Mouse (Mus musculus) adrenal gland, adult 18-20 months (tissue): ENCODE results near the gene Cacna1e. TPM values are rescaled to one million over a fixed set of nuclear protein-coding genes. Genes with fewer than 3 reads are reported as not detected.
A peak's percentile ranks its signal among the peaks of the same experiment; 100 is the strongest.

Experiments
- DNase-seq, 2 experiments: peaks; one replicate each; pipeline ENCODE4 v3.0.0; 2021 to 2022; ENCODE audit warnings: low spot score in 2 of 2
- total RNA-seq, 2 experiments: library from RNA; stranded (reverse); gene quantifications; 1 replicate in 1 of 2; 2 replicates in 1 of 2; pipeline ENCODE4 v1.2.3; 2021

The Cacna1e gene
- total RNA-seq, 2 experiments from 2014 or later, result 0.03 to 0.13 TPM

GRCm38 (mm10) chr1:154839272-154839671, 45.0 kb downstream of the Cacna1e start:
- no peak for DNase-seq

DNA sequence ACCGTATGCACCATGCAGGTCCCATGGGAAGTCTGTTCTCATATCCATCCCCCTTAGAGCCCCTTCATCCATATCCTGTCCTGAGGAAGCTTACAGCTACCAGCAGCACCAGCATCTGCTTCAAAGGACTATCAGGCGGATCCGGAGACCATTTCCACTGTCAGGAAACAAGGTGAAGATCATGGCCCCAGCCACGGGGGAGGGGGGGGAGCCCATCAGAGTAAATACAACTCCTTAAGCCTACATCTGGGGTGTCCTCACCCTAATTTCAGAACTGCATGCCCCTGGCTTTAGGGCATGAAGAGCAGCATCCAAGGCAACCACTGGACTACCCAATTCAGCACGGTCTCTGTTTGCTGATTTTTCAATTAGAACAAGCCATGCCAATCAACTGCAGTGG, 47.8 kb downstream of the Cacna1e start:
- no peak for DNase-seq

DNA sequence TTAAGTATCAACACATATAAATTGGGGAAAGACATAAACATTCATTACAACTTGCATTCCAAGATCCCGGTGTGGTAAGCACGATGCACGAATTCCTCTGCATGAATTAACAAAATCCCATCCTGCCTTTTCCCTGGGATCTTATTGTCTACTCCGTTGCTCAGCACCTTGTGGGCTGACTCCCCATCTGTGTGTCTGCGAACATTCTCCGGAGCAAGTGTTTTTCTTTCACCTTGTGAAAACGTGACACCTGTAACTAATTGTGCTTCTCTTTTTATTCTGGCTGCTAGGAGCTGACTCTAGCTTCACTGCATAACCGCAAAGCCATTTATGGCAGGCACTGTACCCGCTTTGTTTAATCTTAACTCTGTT, 52.1 kb downstream of the Cacna1e start:
- no peak for DNase-seq

DNA sequence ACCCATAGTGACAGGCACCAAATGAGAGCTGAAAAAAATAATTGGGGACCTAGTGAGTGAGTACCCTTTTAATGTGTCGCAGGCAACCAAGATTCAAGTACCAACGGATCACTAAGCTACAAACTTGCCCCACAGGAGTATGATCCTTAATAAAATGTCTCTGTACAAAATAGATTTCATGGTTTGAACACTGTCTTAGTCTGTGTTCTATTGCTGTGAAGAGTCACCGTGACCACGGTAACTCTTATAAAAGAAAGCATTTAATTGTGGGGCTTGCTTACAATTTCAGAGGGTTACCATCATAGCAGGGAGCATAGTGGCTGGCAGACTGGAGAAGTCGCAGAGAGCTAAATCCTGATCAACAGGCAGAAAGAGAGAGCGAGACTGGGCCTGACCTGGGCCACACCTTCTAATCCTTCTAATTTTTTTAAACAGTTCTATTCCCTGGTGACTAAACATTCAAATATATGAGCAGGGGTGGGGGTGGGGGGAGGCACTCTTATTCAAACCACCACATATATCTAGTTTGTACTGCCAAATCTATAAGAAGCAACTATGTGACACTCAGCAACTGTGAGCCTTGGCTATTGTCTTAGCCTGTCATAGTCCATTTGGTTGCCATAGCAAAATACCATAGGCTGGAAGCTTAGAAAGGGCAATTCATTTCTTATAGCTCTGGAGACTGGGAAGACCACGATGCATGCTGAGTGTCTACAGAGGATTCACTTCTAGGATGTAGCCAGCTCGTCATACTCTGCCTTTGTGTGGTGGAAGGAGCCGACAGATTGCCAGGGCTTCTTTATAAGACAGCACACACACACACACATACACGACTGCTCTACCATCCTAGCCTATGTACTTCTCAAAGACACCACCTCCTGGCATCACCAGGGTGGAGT, 52.8 kb downstream of the Cacna1e start:
- DNase-seq, result no peak

DNA sequence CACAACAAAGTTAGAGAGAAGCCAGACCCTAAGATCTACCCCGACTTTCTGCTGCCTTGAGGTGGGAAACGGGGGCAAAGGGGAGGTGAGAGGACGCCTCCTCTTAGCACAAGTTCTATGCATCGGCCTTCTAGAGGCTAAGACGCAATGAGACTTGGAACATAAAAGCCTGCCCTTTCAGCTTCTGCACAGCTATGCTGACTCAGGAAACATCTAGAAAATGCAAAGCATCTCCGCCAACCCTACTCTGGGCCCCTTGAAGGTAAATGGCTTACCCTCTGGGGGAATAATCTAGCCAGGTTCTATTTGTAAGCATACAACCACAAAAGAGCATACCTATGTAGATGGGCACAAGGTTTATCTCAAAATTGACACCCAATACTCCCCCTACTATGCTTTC, 54.2 kb downstream of the Cacna1e start:
- DNase-seq, result no peak

- no peak for DNase-seq
Observed at GRCm38 (mm10) chr1:154823098-154823497, 61.2 kb downstream of the Cacna1e start.

DNA sequence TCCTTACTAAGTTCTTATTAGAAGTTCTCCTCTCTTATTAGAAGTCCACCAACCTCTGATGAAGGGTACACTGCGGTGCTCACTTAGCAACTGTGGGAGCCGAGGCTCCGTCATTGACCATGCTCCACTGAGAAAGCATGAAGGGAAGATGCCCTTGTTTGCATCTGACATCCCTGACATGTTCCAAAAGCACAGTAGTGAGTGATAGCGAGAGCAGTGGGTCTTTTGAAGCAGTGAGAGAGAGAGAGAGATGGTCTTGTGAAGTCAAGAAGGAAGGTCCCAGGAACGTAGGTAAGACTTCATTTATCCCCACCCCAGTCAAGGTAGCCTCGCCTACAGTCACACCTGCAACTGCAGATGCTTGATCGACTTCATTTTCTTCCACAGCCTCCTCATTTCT, 63.9 kb downstream of the Cacna1e start:
- DNase-seq, result no peak

DNA sequence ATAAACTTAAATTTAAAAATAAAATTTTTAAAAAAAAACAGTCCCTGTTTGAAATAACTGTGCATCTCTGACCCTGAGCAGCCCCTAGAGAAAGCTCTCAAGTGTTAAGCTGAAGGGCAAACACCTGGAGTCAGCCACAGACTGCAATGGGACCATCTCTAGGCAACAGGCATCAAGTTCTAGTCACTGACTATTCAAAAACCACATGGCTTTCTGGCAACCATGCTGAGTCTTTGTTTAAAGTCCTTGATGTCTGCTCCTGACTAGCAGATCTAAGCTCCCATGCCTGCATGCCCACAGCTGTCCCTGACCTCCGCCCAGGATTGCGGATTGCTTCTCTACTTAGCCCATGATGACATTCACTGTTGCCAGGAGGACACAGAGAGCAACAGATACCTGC, 64.3 kb downstream of the Cacna1e start:
- no peak for DNase-seq

GRCm38 (mm10) chr1:154818742-154819141, 65.6 kb downstream of the Cacna1e start:
- DNase-seq, result no peak

DNA sequence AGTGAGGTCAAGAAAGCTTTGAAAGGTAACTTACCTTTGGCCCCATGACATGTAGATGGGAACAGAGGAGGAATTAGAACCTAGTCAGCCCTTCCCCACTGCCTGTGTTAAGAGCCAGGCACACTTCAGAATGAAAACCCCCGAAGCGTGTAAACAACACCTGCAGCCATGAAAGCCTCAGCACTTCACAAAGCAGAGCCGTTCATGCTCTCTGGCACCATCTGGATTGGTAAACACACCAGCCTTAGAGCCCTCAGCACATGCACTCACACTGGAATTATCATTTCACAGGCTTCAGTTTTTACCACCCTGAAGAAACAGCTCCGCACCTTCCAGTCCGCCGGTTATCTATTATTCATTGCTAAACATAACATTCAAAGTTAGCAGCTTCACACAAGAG, 67.5 kb downstream of the Cacna1e start:
- DNase-seq, result no peak

- no peak for DNase-seq
Observed at GRCm38 (mm10) chr1:154816267-154816666, 68.0 kb downstream of the Cacna1e start.

DNA sequence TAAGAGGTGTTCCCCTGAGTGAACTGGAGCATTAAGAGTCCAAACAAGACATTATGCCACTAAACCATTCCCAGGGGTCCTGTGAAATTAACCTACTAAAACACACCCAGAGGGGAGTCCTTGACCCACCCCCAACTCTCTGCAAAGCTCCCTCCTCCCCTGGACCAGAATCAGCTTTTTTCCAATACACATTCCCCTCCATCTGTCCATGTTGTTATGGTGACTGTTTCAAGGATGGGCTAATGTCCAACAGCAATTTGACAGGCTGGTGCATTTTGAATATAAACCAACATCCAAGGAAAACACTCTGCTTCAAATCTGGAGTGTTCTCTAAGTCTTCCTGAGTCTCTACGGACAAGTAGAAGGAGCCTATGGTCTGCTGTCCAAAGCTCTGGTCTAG, 78.6 kb downstream of the Cacna1e start:
- DNase-seq, result no peak

- DNase-seq, result no peak
Observed at GRCm38 (mm10) chr1:154805038-154805437, 79.3 kb downstream of the Cacna1e start.

DNA sequence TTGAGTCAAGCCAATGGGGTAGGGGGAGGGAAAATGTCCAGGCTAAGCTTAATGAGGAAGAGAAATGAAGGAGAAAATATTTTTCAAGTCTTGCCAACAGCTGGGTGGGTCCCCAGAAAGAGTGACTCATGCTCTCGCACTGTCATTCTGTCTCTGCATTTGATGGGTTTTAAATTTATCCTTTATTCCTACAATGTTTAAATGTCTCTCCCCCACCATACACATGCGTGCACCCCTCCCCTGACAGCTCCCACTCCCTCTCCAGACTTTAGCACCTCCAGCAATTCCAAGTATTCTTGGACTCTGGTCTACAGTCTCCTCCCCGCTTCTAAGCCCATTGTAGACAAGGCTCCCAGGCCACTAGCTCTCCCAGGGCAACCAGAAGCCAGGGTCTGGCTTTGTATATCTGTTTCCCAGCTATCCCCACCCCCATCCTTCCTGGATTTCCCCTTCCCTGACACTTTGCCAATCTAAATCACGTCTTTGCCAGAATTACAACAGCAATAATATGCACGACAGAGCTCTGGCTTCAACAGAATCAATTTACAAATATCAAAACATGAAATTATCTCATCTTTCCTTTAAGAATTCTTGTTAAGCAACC, 81.9 kb downstream of the Cacna1e start:
- DNase-seq, result no peak

GRCm38 (mm10) chr1:154799257-154799656, 85.0 kb downstream of the Cacna1e start:
- no peak for DNase-seq

- DNase-seq, result no peak
Observed at GRCm38 (mm10) chr1:154798771-154799170, 85.5 kb downstream of the Cacna1e start.

GRCm38 (mm10) chr1:154796685-154797084, 87.6 kb downstream of the Cacna1e start:
- DNase-seq, result peak; percentile 46

DNA sequence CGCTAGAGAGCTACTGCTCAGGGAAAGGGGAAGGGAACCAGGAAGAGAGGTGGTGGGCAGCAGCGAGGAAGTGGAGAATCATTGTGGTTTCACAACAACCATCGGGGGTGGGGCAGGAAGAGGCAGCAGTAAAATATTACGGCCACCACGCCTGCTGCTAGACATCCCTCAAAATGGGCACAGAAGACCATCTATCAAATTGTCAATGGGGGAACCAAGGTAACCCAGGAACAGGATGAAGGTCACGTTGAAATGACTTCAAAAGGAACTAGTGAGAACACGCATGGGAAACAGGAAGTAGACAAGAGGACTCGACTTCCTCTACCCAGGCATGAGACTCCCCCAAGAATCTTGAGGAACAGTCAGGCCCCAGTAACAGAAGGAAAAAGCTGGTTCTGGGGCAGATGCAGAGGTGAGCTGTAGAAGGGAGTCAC, 89.8 kb downstream of the Cacna1e start:
- no peak for DNase-seq

DNA sequence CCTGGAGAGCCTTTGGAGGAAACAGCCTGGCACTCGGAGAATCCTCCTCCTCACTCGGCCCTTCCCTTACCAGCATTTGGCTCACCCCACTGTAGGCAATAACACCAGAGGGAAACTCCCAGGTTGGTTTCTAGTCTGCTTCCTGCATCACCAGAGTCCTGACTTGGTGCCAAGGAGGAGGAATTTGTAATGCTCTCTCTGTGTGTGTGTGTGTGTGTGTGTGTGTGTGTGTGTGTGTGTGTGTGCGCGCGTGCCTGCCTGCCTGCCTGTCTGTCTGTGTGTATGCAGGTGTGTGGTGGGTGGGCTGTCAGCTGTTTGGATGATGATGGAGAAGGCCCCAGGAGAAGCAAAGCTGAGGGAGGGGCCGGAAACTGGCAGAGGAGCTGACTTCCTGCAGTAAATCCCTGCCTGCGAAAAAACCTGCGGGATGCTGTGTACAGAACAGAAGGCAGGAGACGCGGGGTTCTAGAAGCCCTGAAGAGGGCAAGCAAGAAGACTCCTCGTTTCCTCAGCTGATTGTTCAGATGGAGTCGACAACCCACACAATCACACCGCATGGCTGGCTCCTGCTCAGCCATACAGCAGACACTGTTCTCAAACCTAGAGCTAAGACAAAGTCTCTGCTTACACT, 92.6 kb downstream of the Cacna1e start:
- DNase-seq, result no peak

DNA sequence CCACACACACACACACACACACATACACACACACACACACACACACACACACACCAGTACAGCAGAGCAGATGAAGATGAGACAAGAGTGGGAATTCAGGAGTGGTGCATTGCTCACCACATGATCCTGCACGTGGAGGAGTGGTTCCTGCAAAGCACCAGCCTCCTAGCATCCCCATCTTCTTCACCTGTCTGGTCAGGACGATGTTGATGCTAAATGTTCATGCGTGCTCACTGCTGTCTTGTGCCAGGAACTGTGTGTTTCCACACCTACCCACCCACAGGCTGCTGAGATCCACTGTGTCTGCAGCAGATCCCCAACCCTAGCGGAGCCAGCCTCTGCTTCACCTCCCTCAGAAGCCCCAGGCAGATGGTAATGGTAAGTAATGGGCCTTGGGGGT, 95.8 kb downstream of the Cacna1e start:
- DNase-seq, result no peak

DNA sequence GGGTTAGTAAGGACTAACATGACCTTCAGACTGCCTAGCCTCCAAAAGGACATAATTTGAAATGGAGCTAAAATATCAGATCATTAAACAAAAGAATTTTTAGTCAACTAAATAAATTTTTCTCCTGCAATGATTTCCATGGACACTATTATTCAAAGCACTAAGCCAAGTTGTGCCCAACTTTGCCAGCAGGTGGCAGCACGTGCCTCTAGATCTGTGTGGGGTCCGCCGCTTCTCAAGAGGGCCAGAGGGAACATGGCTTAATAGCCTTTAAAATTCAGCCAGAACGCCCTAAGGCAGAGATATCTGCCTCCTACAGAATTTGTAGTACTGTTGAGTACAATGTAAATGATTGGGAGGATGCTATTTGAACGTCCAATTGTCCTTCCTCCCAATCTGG, 96.2 kb downstream of the Cacna1e start:
- DNase-seq, result peak; percentile 61 to 68

DNA sequence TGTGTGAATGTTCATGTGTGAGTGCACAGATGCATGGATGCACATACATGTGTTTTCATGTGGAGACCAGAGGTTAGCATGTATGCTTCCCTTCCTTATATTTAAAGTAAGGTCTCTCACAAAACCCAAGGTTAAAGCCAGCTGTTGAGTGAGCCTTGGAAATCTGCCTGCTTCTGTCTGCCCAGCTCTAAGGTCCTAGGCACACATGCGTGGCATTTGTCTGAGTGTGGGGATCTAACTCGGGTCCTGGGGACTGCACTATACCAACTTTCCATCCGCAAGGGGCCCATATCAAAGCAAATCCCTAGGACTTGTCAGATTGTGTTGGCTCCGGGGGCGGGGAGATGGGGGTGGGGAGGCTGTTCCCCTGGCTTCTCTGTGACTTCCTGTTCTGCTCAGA, 96.9 kb downstream of the Cacna1e start:
- no peak for DNase-seq
